Comparison of ENCODE assay signal across 23 mouse cellular contexts in the genomic region with DNA sequence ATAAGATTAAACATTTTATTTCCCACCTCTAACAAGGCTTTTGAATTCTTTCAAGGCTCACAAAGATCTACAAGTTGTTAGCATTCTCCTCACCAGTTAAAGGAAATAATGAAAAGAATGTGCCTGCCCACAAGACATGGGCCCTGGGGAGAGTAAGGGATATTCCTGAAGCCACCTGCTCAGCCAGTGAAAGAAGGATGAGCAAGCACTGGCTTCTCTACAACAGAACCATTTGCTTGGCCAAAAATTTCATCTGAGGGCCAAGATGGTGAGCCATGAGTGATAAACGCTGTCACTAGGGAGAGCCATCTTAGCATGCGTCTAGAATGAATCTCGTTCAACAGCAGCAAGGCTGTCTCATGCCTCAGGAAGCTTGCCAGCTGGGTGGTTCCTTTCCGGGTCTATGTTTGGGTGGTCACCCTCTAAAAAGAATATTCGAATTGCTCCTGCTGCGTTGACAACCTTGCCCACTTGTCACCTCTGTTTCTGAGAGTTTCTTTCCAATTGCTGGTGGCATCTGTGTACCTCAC.
DNase-seq lines count a peak whose midpoint lies in the region; ATAC-seq and TF ChIP-seq lines count a peak whose summit lies in the region.
"Had no signal": no experiment of that assay in that cellular context is flagged by ENCODE, and none has a peak within 500 bp of the region (broad histone marks: within the 10 kb centered on the region; RNA-seq: fewer than 3 reads in every experiment).

No protein-coding gene starts in this region.

- H3K27ac ChIP-seq in cerebellum, adult 2 months (ENCODE audit: insufficient read depth, low read length): no peak overlapping the region
- no peak overlapping the region for H3K27ac ChIP-seq in midbrain, postnatal 0 days (ENCODE audit: low read depth, low read length)
- H3K27ac ChIP-seq in midbrain, embryonic 15.5 days: no peak overlapping the region
- H3K27ac ChIP-seq: embryonic facial prominence, embryonic 12.5 days; forebrain, embryonic 13.5 days; heart, adult 2 months; heart, embryonic 13.5 days; left cerebral cortex, adult 2 months; limb, embryonic 15.5 days; stomach, embryonic 15.5 days had no signal

- no peak overlapping the region for H3K9ac ChIP-seq in midbrain, postnatal 0 days (replicated peaks; ENCODE audit: low read length, poor library complexity, severe bottlenecking)
- no peak overlapping the region for H3K9ac ChIP-seq in midbrain, embryonic 15.5 days
- H3K9ac ChIP-seq: embryonic facial prominence, embryonic 12.5 days; forebrain, embryonic 13.5 days; heart, embryonic 13.5 days; limb, embryonic 15.5 days; stomach, embryonic 15.5 days had no signal

- H3K4me3 ChIP-seq in cerebellum, adult 2 months (replicated peaks; ENCODE audit: insufficient read depth, low read depth, low read length): no peak overlapping the region
- no peak overlapping the region for H3K4me3 ChIP-seq in midbrain, postnatal 0 days (ENCODE audit: low read depth, low read length)
- H3K4me3 ChIP-seq in midbrain, embryonic 15.5 days: no peak overlapping the region
- H3K4me3 ChIP-seq: embryonic facial prominence, embryonic 12.5 days; erythroblast, embryonic 14.5 days; forebrain, embryonic 13.5 days; heart, adult 2 months; heart, embryonic 13.5 days; left cerebral cortex, adult 2 months; limb, embryonic 15.5 days; stomach, embryonic 15.5 days had no signal

- H3K27me3 ChIP-seq in cerebellum, adult 2 months (ENCODE audit: control insufficient read depth, insufficient read depth, low read length): no peaks in the 10 kb centered on the region
- no peaks in the 10 kb centered on the region for H3K27me3 ChIP-seq in midbrain, postnatal 0 days (ENCODE audit: insufficient read depth, low read length)
- no peaks in the 10 kb centered on the region for H3K27me3 ChIP-seq in midbrain, embryonic 15.5 days (replicated peaks)
- H3K27me3 ChIP-seq: embryonic facial prominence, embryonic 12.5 days; forebrain, embryonic 13.5 days; heart, embryonic 13.5 days; limb, embryonic 15.5 days; stomach, embryonic 15.5 days had no signal

- peak; percentile 35 for DNase-seq in cerebellum, adult 2 months
- peak; percentile 30 for DNase-seq in midbrain, postnatal 0 days (ENCODE audit: low spot score)
- peak; percentile 55 to 56 for DNase-seq in cerebellum, postnatal 10 days
- DNase-seq in urinary bladder, postnatal 10 days (ENCODE audit: low spot score): no peak
- DNase-seq: adrenal gland, adult 8-10 months; heart, adult 2 months; heart, postnatal 14 days; kidney, adult 11 months; layer of hippocampus, adult 9-11 months; lung, postnatal 4 days; midbrain, embryonic 14.5 days; thymus, postnatal 36 days had no signal

- H3K36me3 ChIP-seq in midbrain, postnatal 0 days (ENCODE audit: insufficient read depth, low read length): no peaks in the 10 kb centered on the region
- no peaks in the 10 kb centered on the region for H3K36me3 ChIP-seq in midbrain, embryonic 15.5 days (replicated peaks)
- H3K36me3 ChIP-seq: embryonic facial prominence, embryonic 12.5 days; G1E; heart, embryonic 13.5 days; limb, embryonic 15.5 days; stomach, embryonic 15.5 days had no signal

- WGBS in cerebellum, adult 2 months: 43% methylated on average over 6 of the region's 6 CpGs
- WGBS in midbrain, postnatal 0 days: 89% methylated on average over 6 of the region's 6 CpGs
- 89% methylated on average over 6 of the region's 6 CpGs for WGBS in midbrain, embryonic 15.5 days

- no peak for ATAC-seq in cerebellum, adult (ENCODE audit: insufficient number of reproducible peaks, low FRiP score, low TSS enrichment)
- ATAC-seq in midbrain, postnatal 0 days (ENCODE audit: low FRiP score): no peak
- ATAC-seq in midbrain, embryonic 15.5 days (replicated peaks): no peak
- no peak for ATAC-seq in activated CD4-positive, CD25-positive, alpha-beta regulatory T cell, adult 4 months

- no peak overlapping the region for H3K4me2 ChIP-seq in midbrain, postnatal 0 days (ENCODE audit: low read depth, low read length, poor library complexity, severe bottlenecking)
- H3K4me2 ChIP-seq in midbrain, embryonic 15.5 days: no peak overlapping the region
- H3K4me2 ChIP-seq: embryonic facial prominence, embryonic 12.5 days; forebrain, embryonic 13.5 days; heart, embryonic 13.5 days; limb, embryonic 15.5 days; stomach, embryonic 15.5 days had no signal

- peaks cover 4% of the 10 kb centered on the region; the same call in 1 of the 2 replicates for H3K4me1 ChIP-seq in cerebellum, adult 2 months (ENCODE audit: control insufficient read depth, insufficient read depth, low read length)
- H3K4me1 ChIP-seq in midbrain, postnatal 0 days (ENCODE audit: insufficient read depth, low read length): peaks cover 5% of the 10 kb centered on the region
- H3K4me1 ChIP-seq in midbrain, embryonic 15.5 days: no peaks in the 10 kb centered on the region; the same call in 1 of the 2 replicates
- H3K4me1 ChIP-seq: embryonic facial prominence, embryonic 12.5 days; forebrain, embryonic 13.5 days; heart, embryonic 13.5 days had no signal

- TF ChIP-seq POLR2A in cerebellum, adult 2 months (IDR thresholded peaks at IDR 0.05; ENCODE audit: borderline replicate concordance, insufficient read depth, low read length): no peak

- no peak for TF ChIP-seq CTCF in cerebellum, adult 2 months (IDR thresholded peaks at IDR 0.05; ENCODE audit: borderline replicate concordance, insufficient read depth, low read depth, low read length)
- no peak for TF ChIP-seq CTCF in midbrain, postnatal 0 days (IDR thresholded peaks at IDR 0.05)

- H3K9me3 ChIP-seq in midbrain, postnatal 0 days (ENCODE audit: low read length): no peaks in the 10 kb centered on the region
- H3K9me3 ChIP-seq in midbrain, embryonic 15.5 days: no peaks in the 10 kb centered on the region
- H3K9me3 ChIP-seq: embryonic facial prominence, embryonic 12.5 days; forebrain, embryonic 13.5 days; heart, embryonic 13.5 days; limb, embryonic 15.5 days; stomach, embryonic 15.5 days had no signal
